Mouse (Mus musculus): ENCODE data around the gene Tecr. TPM values are rescaled to one million over a fixed set of nuclear protein-coding genes. Genes with fewer than 3 reads are reported as not detected.

Gene Tecr
- 613 and 652 TPM in 2 replicates for polyA plus RNA-seq (2015; fragmentation: Nextera tagmentation; extraction: Ambion mirVana)

DNA sequence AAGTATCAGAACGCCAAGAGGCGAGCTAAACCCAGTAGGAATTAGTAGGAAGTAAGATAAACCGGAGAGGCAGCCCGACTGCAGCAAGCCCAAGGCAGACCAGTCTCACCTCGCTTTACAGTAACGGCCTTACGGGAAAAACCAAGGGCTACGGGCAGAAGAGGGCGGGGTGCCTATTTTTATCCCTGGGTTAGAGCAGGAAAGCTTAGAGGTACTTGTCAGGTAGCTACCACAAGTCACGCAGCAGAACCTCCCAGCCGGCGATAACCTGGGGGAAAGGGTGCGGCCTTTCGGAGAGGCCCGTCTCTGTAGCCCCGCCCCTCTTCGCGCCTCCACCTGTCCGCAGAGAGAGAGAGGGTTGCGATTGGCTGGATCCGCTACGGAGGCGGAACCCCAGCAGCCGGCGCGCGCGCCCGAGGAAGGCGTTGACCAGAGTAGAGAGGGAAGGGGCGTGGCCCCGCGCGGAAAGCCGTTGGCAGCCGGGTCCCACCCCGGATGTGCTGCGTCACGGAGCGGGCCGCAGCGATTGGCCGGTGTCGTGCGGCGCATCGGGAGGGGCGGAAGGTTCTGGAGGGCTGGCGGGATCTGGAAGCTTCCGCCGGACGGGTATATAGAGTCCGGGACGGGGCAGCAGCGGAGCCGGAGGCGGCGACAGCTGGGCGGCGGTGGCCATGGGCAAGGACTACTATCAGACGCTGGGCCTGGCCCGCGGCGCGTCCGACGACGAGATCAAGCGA is at the start of gene Tecr, which contains the start of gene Dnajb1:
Gene Tecr (minus strand): TSS at position 311 of the 737 bp plus-strand sequence.
Gene Dnajb1 (plus strand): TSS at position 533 of the 737 bp plus-strand sequence.
- H3K4me1 ChIP-seq = peaks cover 24% of the 10 kb centered on the region
- H3K9me3 ChIP-seq (replicated peaks) = no peaks in the 10 kb centered on the region
- H3K36me3 ChIP-seq (ENCODE audit: poor library complexity, severe bottlenecking) = peaks cover 31% of the 10 kb centered on the region
- peak within 1 kb of the TSS; percentile 79 for H3K4me3 ChIP-seq
- H3K27ac ChIP-seq = peak within 1 kb of the TSS; percentile 97
- H3K27me3 ChIP-seq = no peaks in the 10 kb centered on the region
- peak within 1 kb of the TSS; percentile 90 for H3K4me2 ChIP-seq
- 0% methylated on average over 55 of the region's 69 CpGs for WGBS
- peak; percentile 98 for ATAC-seq
- peak within 1 kb of the TSS; percentile 89 for H3K9ac ChIP-seq

DNA sequence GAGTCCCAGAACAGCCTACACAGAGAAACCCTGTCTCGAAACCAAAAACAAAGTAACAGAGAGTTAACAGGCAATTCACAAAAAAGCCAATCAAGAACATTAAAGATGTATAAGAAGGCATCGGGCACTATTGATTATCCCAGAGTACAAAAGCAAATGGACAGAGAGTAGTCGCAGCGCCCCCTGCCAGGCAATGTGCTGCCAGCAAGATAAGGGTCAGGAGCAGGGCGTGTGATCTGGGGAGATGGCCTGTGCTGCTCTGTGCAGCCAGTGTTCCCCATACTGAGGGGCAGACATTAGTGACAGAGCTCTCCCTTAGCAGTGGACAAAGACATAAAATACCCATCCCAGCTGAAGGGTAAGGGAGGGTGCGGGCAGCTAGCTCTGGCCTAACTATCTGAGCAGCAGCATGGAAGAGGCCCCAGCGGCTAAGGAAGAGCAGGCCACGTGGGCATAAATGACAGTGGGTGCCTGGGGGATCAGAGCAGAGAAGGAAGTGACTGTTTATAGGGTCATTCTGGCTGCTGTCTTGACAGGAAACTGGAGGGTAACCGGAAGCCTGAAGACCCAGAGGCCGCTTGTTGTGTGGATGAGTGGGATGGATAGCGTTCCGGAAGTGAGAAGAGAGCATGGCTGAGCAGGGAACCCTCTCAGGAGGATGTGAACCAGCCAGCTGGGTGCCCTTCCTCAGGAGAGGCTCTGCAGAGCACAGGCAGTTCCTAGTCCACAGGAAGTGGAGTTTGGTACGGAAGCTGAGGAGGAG is 48.9 kb upstream of the Tecr start:
- Histone ChIP-seq H3K9me3 (replicated peaks) (no peaks in the 10 kb centered on the region), H3K9ac (no peak overlapping the region), H3K4me2 (no peak overlapping the region), H3K27me3 (no peaks in the 10 kb centered on the region), H3K4me3 (no peak overlapping the region), H3K36me3 (ENCODE audit: poor library complexity, severe bottlenecking) (peaks cover 17% of the 10 kb centered on the region; the same call in 1 of the 2 replicates), H3K27ac (no peak overlapping the region), H3K4me1 (peaks cover 39% of the 10 kb centered on the region)
- 83% methylated on average over 13 of the region's 13 CpGs for WGBS
- ATAC-seq = no peak

DNA sequence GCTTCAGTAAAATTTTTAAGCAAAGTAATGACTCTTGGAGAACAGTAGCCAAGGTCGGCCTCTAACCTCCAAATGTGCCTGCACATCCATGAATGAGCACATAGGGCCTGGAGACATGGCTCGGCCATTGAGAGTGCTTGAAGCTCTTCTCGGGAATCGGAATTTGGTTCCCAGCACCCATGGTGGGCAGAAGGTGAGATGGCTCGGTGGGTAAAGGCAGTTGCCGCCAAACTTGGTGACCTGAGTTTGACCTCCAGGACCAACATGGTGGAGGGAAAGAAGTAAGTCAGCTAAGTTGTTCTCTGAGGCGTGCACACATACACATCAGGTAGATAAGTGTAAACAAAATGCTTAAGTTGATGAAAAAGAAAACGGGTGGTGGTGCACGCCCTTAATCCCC is 48.3 kb upstream of the Tecr start:
- H3K4me2 ChIP-seq = no peak overlapping the region
- no peaks in the 10 kb centered on the region for H3K27me3 ChIP-seq
- H3K9me3 ChIP-seq (replicated peaks) = no peaks in the 10 kb centered on the region
- H3K27ac ChIP-seq = no peak overlapping the region
- peaks cover 17% of the 10 kb centered on the region; the same call in 1 of the 2 replicates for H3K36me3 ChIP-seq (ENCODE audit: poor library complexity, severe bottlenecking)
- H3K9ac ChIP-seq = no peak overlapping the region
- WGBS = 96% methylated on average over 9 of the region's 9 CpGs
- no peak overlapping the region for H3K4me3 ChIP-seq
- no peak for ATAC-seq
- H3K4me1 ChIP-seq = peaks cover 34% of the 10 kb centered on the region

DNA sequence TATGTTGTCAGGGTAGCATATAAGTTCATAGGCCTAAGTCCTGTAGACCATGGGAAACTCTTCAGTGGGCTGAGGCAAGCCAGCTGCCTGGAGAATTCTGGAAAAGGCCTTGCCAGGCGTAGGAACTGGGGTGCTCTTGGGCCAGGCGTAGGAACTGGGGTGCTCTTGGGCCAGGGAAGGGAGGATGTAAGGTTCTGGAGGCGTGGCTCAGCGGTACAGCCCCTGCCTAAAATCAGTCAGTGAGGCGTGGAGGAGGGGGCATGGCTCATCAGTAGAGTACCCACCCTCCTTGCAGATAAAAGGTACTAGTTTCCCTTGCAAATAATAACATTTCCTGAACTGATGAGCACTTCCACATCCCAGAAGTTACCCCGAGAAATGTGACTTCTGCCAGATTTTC is 47.0 kb upstream of the Tecr start:
- Histone ChIP-seq H3K4me1 (peaks cover 21% of the 10 kb centered on the region), H3K9me3 (replicated peaks) (no peaks in the 10 kb centered on the region), H3K27ac (no peak overlapping the region), H3K27me3 (no peaks in the 10 kb centered on the region), H3K4me2 (no peak overlapping the region), H3K36me3 (ENCODE audit: poor library complexity, severe bottlenecking) (peaks cover 17% of the 10 kb centered on the region; the same call in 1 of the 2 replicates), H3K4me3 (no peak overlapping the region), H3K9ac (no peak overlapping the region)
- 94% methylated on average over 6 of the region's 6 CpGs for WGBS
- ATAC-seq = no peak

DNA sequence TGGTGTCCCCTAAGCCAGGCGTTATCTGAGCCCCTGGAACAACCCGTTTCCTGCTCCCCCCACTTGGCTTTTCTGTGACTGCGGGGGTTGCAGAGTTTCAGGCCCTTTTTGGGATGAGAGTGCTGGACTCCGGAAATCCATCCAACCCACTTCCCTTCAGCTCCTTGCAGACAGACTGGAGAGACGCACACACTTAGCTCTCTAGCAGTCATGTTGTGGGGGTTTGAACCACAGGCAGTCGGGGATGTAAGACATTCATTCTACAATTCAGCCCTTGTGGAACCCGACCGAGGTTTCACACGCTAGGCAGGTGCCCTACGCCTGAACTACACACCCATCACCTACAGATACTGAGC is 45.9 kb upstream of the Tecr start:
- WGBS = 52% methylated on average over 10 of the region's 10 CpGs
- ATAC-seq = no peak
- Histone ChIP-seq H3K4me3 (peak overlapping the region; percentile 88), H3K27me3 (no peaks in the 10 kb centered on the region), H3K9me3 (replicated peaks) (no peaks in the 10 kb centered on the region), H3K9ac (peak overlapping the region; percentile 90), H3K27ac (no peak overlapping the region), H3K4me1 (peaks cover 21% of the 10 kb centered on the region), H3K36me3 (ENCODE audit: poor library complexity, severe bottlenecking) (peaks cover 14% of the 10 kb centered on the region; the same call in 1 of the 2 replicates), H3K4me2 (peak overlapping the region; percentile 89)

DNA sequence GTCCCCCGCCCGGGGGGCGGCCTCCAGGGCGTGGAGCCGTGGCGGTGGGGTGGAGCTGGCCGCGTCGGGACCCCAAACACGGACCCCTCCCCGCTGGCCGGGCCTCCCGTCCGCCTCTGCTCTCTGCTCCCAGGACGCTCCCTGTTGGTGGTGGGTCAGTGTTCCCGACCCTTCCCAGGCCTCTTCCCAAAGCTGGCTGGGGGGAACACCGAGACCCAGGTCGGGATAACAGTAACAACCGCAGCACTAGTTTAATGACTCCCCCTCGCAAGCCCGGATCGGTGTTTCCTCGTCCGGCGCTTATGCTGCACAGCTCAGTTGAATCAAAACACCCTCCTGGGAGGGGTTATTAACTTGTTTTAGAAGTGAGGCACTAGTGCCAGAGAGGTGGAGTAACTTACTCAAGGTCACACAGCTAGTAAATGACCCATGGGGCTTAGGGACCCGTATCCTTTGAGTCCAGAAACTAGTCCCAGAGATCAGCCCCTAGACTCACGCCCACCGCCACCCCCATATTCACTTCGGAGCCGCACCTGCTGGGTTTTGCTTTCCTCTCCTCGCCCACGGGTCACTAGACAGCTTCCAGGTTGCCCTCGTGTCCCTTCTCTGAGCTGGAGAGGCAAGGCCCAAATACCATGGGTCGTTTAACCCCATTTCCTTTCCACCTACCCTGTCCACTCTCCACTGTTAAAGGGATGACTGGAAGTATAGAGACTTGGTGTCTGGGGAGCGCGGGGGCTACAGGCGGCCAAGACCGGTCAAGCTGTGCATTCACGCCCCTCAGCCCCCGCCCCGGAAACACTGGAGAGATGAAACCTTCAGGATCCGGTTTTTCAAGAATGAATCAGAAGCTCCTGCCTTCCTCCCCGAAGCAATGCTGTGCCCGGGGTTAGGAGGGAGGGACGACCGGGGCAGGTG is 45.2 kb upstream of the Tecr start:
- H3K4me3 ChIP-seq = peak overlapping the region; percentile 88
- ATAC-seq = no peak; the same call in 1 of the 2 replicates
- H3K9ac ChIP-seq = peak overlapping the region; percentile 90
- 3% methylated on average over 46 of the region's 46 CpGs for WGBS
- peaks cover 13% of the 10 kb centered on the region; the same call in 1 of the 2 replicates for H3K36me3 ChIP-seq (ENCODE audit: poor library complexity, severe bottlenecking)
- peak overlapping the region; percentile 89 for H3K4me2 ChIP-seq
- H3K27ac ChIP-seq = 0 out of 2 replicates have a peak overlapping the region, but pooled peaks have one; percentile 7
- peaks cover 21% of the 10 kb centered on the region for H3K4me1 ChIP-seq
- no peaks in the 10 kb centered on the region for H3K9me3 ChIP-seq (replicated peaks)
- H3K27me3 ChIP-seq = no peaks in the 10 kb centered on the region

DNA sequence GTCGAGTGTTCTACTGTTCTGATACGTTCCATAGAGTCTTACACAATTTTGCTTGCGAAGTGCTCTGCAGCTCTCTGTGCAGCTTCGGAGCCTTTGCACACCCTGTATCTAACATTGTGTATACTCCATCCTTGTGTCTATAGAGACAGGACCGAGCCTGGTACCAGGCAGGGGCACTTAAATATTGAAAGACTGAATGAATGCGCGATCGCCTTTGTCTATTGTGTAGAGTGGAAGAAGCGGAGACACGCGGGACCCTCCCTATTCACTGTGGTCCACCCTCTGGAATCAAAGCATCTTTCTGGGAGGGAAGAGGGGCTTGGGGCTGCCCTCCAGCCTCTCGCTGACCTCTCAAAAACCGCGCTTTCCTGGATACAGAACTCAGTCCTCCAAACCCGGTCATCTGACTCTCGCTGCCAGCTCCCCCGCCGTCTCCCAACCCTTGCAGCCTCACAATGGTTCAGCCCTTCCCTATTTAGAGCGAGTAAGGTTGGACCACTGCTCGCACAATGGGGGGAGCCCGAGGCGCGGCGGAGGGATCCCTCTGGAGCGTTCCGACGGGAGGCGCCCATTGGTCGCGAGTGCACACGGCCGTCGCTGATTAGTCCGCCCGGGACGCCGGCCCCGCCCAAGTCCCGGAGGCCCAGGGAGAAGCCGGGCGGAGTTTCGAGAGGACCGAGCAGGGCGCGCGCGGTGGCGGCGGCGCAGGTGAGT is 44.4 kb upstream of the Tecr start, which contains the start of gene Gipc1:
Gene Gipc1 (plus strand): TSS at position 648 of the 714 bp plus-strand sequence.
- Histone ChIP-seq H3K9me3 (replicated peaks) (no peaks in the 10 kb centered on the region), H3K36me3 (ENCODE audit: poor library complexity, severe bottlenecking) (peaks cover 8% of the 10 kb centered on the region; the same call in 1 of the 2 replicates), H3K27me3 (no peaks in the 10 kb centered on the region), H3K4me1 (peaks cover 21% of the 10 kb centered on the region), H3K9ac (peak within 1 kb of the TSS; percentile 90), H3K4me2 (peak within 1 kb of the TSS; percentile 89), H3K27ac (peak within 1 kb of the TSS; percentile 88), H3K4me3 (peak within 1 kb of the TSS; percentile 88)
- 4% methylated on average over 50 of the region's 50 CpGs for WGBS
- ATAC-seq = peak; percentile 99

DNA sequence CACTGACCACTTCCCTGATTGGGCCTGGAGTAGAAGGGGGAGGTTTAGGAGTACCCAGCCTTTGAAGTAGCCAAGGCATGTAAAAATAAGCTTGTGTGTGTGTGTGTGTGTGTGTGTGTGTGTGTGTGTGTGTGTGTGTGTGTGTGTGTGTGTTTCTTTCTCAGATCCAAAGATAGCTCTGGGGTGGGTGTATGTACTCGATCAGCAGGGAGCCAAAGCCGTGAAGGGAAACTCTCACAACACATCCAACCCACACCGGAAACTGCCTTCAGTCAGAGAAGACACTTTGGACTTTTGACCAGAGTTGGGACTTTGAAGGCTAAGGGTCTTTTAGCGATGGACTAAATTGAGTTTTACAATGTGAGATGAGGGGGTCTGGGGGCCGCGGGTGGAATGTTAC is 41.9 kb upstream of the Tecr start:
- no peaks in the 10 kb centered on the region for H3K27me3 ChIP-seq
- H3K9me3 ChIP-seq (replicated peaks) = no peaks in the 10 kb centered on the region
- H3K9ac ChIP-seq = no peak overlapping the region
- ATAC-seq = no peak
- H3K4me2 ChIP-seq = no peak overlapping the region
- H3K4me1 ChIP-seq = peaks cover 19% of the 10 kb centered on the region
- H3K4me3 ChIP-seq = no peak overlapping the region
- WGBS = 93% methylated on average over 6 of the region's 6 CpGs
- H3K27ac ChIP-seq = no peak overlapping the region
- H3K36me3 ChIP-seq (ENCODE audit: poor library complexity, severe bottlenecking) = no peaks in the 10 kb centered on the region

DNA sequence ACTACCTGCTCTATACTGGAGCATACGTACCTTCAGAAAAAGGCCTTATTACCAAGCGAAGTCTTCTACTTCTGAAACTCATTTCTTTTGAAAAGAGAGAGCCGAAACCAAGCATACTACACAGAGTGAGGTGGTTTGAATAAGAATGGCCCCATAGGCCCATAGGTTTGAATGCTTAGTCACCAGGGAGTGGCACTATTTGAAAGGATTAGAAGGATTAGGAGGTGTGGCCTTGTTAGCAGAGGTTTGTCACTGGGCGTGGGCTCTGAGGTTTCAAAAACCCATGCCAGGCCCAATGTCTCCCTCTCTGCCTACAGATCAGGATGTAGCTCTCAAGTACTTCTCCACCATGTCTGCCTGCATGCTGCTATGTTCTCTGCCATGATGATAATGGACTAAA is 40.3 kb upstream of the Tecr start:
- Histone ChIP-seq H3K27ac (no peak overlapping the region), H3K4me1 (peaks cover 5% of the 10 kb centered on the region), H3K9ac (no peak overlapping the region), H3K4me2 (no peak overlapping the region), H3K9me3 (replicated peaks) (no peaks in the 10 kb centered on the region), H3K27me3 (no peaks in the 10 kb centered on the region), H3K36me3 (ENCODE audit: poor library complexity, severe bottlenecking) (no peaks in the 10 kb centered on the region), H3K4me3 (no peak overlapping the region)
- no peak for ATAC-seq
- WGBS = 87% methylated on average over 4 of the region's 4 CpGs

DNA sequence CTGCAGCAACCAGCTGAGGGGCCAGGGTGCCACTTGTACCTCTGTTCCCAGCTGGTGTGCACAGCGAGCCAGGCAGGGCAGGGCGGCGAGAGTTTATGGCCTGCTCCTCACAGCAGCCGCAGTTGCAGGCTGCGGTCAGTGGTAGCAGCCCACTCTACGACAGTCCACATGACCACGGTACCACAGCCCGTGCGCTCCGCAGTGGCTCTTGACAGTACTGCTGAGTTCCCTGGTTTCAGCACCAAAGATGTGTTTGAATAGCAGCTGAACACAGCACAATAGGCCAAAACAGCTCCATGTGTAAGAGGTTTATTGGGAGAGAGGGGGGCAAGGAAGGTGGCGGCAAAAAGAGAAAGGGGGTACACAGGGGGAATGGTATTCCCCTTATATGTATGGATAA is 39.7 kb upstream of the Tecr start:
- H3K4me1 ChIP-seq = peaks cover 5% of the 10 kb centered on the region
- no peak overlapping the region for H3K27ac ChIP-seq
- no peak overlapping the region for H3K4me3 ChIP-seq
- no peaks in the 10 kb centered on the region for H3K27me3 ChIP-seq
- H3K36me3 ChIP-seq (ENCODE audit: poor library complexity, severe bottlenecking) = no peaks in the 10 kb centered on the region
- no peak overlapping the region for H3K4me2 ChIP-seq
- ATAC-seq = no peak
- H3K9me3 ChIP-seq (replicated peaks) = no peaks in the 10 kb centered on the region
- 92% methylated on average over 11 of the region's 11 CpGs for WGBS
- H3K9ac ChIP-seq = no peak overlapping the region

DNA sequence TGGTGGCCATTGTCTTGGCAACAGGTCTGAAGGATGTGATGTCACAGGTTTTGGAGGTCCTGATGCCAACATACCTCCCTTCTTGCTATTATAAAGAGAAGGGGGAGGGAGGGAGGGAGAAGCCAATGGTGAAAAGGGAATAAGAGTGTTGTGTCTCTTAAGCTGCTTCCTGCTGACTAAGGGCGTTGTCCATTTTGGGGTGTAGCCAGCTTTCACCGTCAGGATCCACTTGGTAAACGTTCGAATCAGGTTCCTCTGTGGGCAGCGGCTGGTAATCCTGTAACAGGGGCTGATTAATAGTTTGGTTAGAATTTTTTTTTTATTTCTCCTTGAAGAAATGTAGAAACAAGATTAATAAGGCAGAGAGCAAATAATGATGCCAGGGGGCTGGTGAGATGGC is 31.9 kb upstream of the Tecr start:
- no peaks in the 10 kb centered on the region for H3K4me1 ChIP-seq
- H3K27me3 ChIP-seq = peaks cover 3% of the 10 kb centered on the region; the same call in 1 of the 2 replicates
- H3K27ac ChIP-seq = no peak overlapping the region
- H3K9me3 ChIP-seq (replicated peaks) = no peaks in the 10 kb centered on the region; the same call in 1 of the 2 replicates
- H3K9ac ChIP-seq = no peak overlapping the region
- H3K4me2 ChIP-seq = no peak overlapping the region
- H3K4me3 ChIP-seq = no peak overlapping the region
- no peak for ATAC-seq
- 72% methylated on average over 5 of the region's 5 CpGs for WGBS
- no peaks in the 10 kb centered on the region for H3K36me3 ChIP-seq (ENCODE audit: poor library complexity, severe bottlenecking)

Data from forebrain, embryonic 13.5 days (tissue).